Mouse (Mus musculus) erythroblast, embryonic 14.5 days (primary cell): ENCODE data around the gene Prkch.

Experiments
- GATA1 ChIP-seq: IDR thresholded peaks from 2 replicates; pipeline ENCODE4 v1.6.1; 2012; ENCODE audit warnings: low read length, inconsistent platforms, mixed read lengths
- TAL1 ChIP-seq: IDR thresholded peaks from 3 replicates; pipeline ENCODE4 v1.6.1; 2012; ENCODE audit warnings: low read length, inconsistent platforms, mixed read lengths

DNA sequence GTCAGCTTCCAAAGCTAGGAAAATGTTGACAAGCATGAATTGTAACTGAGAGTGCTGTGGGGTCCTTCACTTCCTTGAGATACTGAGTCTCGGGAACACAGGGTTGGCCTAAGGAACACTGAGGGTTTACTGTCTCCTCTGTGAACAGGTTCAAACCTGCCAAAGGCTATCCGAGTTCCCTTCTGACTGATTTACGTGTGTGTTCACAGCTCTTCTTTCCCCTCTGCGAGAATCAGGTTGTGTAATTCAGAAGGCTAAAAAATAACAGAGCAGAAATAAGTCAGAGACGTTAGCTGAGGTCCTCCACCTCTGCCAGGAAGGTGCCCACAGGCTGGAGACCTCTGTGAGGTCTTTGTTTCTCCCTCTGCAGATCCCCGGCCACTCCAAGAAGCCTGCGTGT lies 148.3 kb downstream of the Prkch start:
- no peak for TF ChIP-seq GATA1
- TF ChIP-seq TAL1, result no peak
